Mouse (Mus musculus) limb, embryonic 10.5 days (tissue): Measurements from ENCODE around the gene Zfp319. TPM values are rescaled to one million over a fixed set of nuclear protein-coding genes. Genes with fewer than 3 reads are reported as not detected.

Source experiments
- DNase-seq: peaks from one replicate; pipeline ENCODE4 v3.0.0-alpha.2; 2017; ENCODE audit warnings: low spot score
- H3K27ac ChIP-seq: fragments of 300-500 bp; sonication (generic); 2 replicates; pipeline ENCODE4 v1.5.1; 2016; ENCODE audit warnings: mild to moderate bottlenecking
- H3K27me3 ChIP-seq: fragments of 300-500 bp; sonication (generic); 2 replicates; pipeline ENCODE4 v1.6.1; 2016; ENCODE audit warnings: low read depth, mild to moderate bottlenecking; ENCODE audit not compliant: poor library complexity, severe bottlenecking
- H3K36me3 ChIP-seq: fragments of 300-500 bp; sonication (generic); 2 replicates; pipeline ENCODE4 v1.6.1; 2016; ENCODE audit warnings: mild to moderate bottlenecking, moderate library complexity
- H3K4me1 ChIP-seq: fragments of 300-500 bp; sonication (generic); 2 replicates; pipeline ENCODE4 v1.6.1; 2016
- H3K4me3 ChIP-seq: fragments of 300-500 bp; sonication (generic); 2 replicates; pipeline ENCODE4 v1.5.1; 2016; ENCODE audit warnings: mild to moderate bottlenecking, moderate library complexity
- H3K9me3 ChIP-seq: fragments of 300-500 bp; sonication (generic); replicated peaks from 2 replicates; pipeline ENCODE4 v1.6.1; 2016; ENCODE audit warnings: mild to moderate bottlenecking
- WGBS: fragments of 180-500 bp; shearing (Covaris S2); methylation state at CpG from one replicate; pipeline ENCODE4 v1.1.7; 2016; 5-methylcytosine and 5-hydroxymethylcytosine counted together
- polyA plus RNA-seq: library from polyadenylated mRNA; unstranded; fragments of >200 nt; fragmentation: Nextera tagmentation; extraction: Ambion mirVana; gene quantifications from 2 replicates; pipeline ENCODE4 v1.2.1, GENCODE M21; 2016

Zfp319 gene
- polyA plus RNA-seq, 1 experiment from 2014 or later, result 11.5 TPM

DNA sequence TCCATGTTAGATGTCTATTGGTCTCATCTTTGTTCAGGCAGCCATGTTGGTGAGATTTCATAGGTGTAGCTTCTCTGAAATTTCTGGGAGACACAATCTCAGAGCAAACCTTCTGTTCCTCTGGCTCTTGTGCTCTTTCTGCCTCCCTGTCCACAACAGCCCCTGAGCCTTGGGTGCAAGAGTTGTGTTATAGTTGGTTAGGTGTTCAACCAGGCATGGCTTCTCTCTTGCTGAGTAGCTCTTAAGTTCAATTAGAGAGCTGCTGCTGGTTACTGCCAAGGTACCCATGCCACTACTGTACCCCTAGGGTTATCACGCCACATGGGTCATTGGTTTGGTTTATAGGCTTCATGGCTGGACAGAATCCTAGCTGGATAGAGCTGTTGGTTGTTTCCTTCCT, 16.4 kb downstream of the Zfp319 start:
- 93% methylated on average over 1 of the region's 1 CpGs for WGBS
- no peaks in the 10 kb centered on the region for H3K9me3 ChIP-seq
- peaks cover 20% of the 10 kb centered on the region for H3K27me3 ChIP-seq
- peaks cover 8% of the 10 kb centered on the region for H3K4me1 ChIP-seq
- no peak for DNase-seq
- no peak overlapping the region for H3K27ac ChIP-seq
- H3K4me3 ChIP-seq, result no peak overlapping the region
- no peaks in the 10 kb centered on the region for H3K36me3 ChIP-seq

DNA sequence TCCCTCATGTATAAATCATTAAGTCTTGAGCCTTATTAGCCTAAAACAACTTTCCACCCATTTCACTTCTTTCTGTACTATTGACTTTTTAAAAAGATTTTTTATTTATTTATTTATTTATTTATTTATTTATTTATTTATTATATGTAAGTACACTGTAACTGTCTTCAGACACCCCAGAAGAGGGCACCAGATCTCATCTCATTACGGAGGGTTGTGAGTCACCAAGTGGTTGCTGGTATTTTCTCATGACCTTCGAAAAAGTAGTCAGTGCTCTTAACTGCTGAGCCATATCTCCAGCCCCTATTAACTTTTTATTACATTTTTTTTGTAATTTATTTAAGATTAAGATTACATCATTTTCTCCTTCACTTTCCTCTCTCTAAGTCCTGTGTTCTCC, 17.0 kb downstream of the Zfp319 start:
- Histone ChIP-seq H3K4me1 (peaks cover 1% of the 10 kb centered on the region), H3K27ac (no peak overlapping the region), H3K27me3 (peaks cover 14% of the 10 kb centered on the region), H3K36me3 (no peaks in the 10 kb centered on the region), H3K9me3 (no peaks in the 10 kb centered on the region), H3K4me3 (no peak overlapping the region)
- DNase-seq, result no peak
- 78% methylated on average over 2 of the region's 2 CpGs for WGBS

DNA sequence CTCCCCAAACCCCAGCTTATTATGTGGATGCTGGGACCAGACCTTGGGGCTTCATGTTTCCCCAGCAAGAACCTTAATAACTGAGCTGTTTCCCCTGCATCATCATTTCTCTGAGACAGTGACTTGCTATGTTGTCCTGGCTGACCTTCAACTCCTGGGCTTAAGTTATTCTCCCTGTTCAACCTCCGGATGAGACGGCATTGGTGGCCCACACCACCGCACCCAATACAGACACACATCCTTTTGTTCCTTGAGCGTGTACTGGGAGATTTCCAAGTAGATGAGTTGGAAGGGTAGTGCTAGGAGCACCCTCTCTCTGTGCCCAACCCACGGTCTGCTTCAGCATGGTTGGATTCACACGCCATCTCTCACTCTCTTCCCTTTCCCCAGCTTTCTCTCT, 17.9 kb downstream of the Zfp319 start:
- 91% methylated on average over 6 of the region's 6 CpGs for WGBS
- no peak for DNase-seq
- Histone ChIP-seq H3K9me3 (no peaks in the 10 kb centered on the region), H3K27ac (no peak overlapping the region), H3K27me3 (peaks cover 6% of the 10 kb centered on the region; the same call in 1 of the 2 replicates), H3K36me3 (no peaks in the 10 kb centered on the region), H3K4me1 (no peaks in the 10 kb centered on the region), H3K4me3 (no peak overlapping the region)

DNA sequence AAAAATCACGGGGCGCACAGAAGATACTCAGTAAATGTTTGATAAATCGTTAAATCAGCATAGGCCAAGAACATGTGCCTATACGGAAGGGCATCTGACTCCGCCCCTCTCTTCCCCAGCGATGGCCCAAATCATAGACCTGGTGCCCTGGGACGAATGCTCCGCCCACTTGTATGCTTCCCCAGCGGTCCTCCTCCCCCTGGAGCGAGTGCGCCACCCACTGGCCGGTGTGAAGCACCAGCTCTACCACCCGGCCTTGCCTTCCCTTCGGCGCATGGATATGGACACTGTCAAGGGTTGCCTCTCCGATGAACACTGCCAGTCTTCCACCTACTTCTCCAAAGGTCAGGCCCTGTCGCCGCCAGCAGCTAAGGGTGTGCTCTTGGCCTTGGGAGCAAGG, 18.9 kb downstream of the Zfp319 start:
- DNase-seq, result peak; percentile 37
- no peak overlapping the region for H3K4me3 ChIP-seq
- 70% methylated on average over 18 of the region's 18 CpGs for WGBS
- no peaks in the 10 kb centered on the region for H3K27me3 ChIP-seq
- H3K36me3 ChIP-seq, result no peaks in the 10 kb centered on the region
- no peaks in the 10 kb centered on the region for H3K4me1 ChIP-seq
- no peaks in the 10 kb centered on the region for H3K9me3 ChIP-seq
- H3K27ac ChIP-seq, result no peak overlapping the region

DNA sequence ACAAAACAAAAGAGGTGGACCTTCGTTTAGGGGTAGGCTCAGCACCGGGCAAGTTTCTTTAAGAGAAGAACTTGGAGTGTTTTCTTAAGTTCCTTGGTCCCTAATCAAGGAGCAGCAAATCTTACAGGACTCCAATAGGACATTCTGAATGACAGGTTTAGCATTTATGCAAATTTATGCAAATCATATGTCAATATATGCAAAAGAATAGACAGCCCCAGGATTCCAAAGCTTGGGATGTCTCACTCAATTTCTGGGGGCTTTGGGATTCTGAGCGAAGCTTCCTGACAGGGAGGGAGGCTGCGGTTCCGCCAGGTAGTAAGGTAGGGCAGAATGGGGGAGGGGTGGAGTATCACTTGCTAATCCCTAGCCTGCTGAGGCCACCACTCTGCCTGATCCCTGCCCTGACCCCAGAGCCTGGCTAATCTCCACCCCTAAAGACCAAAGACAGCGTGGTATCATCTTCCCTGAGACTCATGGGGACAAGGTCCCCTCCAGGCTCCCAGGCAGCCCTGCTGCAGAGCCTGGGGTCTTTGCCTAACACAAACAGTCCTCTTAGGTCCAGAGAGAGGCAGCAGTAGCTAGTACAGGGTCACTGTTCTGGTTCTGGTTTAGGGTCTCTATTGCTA, 21.3 kb downstream of the Zfp319 start, which contains the start of gene Tepp:
TSS of gene Tepp (plus strand) at position 225 of the 629 bp plus-strand sequence.
- Histone ChIP-seq H3K36me3 (no peaks in the 10 kb centered on the region), H3K27me3 (no peaks in the 10 kb centered on the region), H3K27ac (no peak within 1 kb of the TSS), H3K4me3 (no peak within 1 kb of the TSS), H3K4me1 (peaks cover 6% of the 10 kb centered on the region; the same call in 1 of the 2 replicates), H3K9me3 (no peaks in the 10 kb centered on the region)
- DNase-seq, result no peak
- 24% methylated on average over 6 of the region's 6 CpGs for WGBS

DNA sequence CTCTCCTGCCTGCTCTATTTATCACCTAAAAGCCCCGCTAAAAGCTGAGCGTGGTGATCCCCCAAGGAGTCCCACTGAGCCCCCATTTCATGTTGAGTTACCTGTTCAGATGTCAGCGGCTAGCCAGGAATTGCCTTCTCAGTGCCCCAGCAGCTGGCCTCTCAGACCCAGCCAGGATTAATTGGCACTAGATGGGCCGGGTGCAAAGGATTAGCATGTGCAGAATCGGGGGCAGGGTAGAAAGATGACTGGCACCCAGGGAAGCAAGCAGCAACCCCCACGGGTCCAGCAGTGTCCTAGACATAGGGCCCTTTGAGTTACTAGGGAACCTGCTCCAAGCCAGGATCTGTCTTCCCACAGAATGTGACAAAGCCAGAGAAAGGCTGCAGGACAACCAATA, 25.3 kb downstream of the Zfp319 start, which contains the start of gene Cngb1:
TSS of gene Cngb1 (minus strand) at position 155 of the 400 bp plus-strand sequence.
- Histone ChIP-seq H3K4me3 (no peak within 1 kb of the TSS), H3K27me3 (no peaks in the 10 kb centered on the region), H3K27ac (no peak within 1 kb of the TSS), H3K4me1 (peaks cover 6% of the 10 kb centered on the region; the same call in 1 of the 2 replicates), H3K36me3 (no peaks in the 10 kb centered on the region), H3K9me3 (no peaks in the 10 kb centered on the region)
- 51% methylated on average over 6 of the region's 6 CpGs for WGBS
- no peak for DNase-seq

DNA sequence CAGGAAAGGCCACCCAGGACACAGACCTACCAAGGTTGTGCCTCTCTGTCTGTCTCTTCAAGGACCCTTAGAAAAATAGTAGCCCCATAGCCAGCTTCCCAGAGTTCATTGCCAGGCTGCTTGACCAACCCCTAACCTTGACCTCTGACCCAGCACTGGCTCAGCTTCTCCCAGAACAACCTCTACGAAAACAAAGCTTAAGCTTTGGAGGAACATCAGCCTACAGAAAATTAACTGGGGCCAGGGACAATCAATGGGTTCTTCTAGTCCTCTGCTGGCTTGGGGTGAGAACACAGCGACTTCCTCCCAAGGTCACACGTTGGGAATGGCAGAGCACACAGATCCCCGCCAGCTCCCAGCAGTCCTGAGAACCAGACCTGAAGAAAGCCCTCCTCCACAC, 26.2 kb downstream of the Zfp319 start:
- 69% methylated on average over 4 of the region's 4 CpGs for WGBS

DNA sequence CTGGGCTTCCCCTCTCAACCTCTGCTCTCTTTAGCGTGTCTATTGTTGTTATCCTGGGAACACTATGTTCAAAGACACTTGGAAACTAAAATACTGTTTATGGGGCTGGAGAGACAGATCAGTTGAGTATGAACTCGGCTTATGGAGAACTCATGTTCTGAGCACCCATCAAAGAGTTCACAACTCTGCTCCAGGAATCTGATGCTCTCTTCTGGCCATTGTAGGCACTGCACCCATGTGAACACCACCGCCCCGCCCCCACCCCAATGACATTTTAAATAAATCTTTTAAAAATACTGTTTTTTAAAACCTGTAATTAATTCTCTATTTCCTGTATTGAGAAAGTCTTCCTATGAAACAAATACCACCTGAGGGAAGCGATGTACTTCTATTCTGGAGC, 29.3 kb downstream of the Zfp319 start:
- Histone ChIP-seq H3K27me3 (no peaks in the 10 kb centered on the region), H3K4me3 (no peak overlapping the region), H3K9me3 (no peaks in the 10 kb centered on the region), H3K27ac (no peak overlapping the region), H3K4me1 (peaks cover 6% of the 10 kb centered on the region; the same call in 1 of the 2 replicates), H3K36me3 (no peaks in the 10 kb centered on the region)
- DNase-seq, result no peak
- WGBS, result 24% methylated on average over 5 of the region's 5 CpGs

More for the DNA sequence above, 26.2 kb downstream of the Zfp319 start:
- no peak overlapping the region for H3K27ac ChIP-seq
- no peak for DNase-seq
- peaks cover 6% of the 10 kb centered on the region; the same call in 1 of the 2 replicates for H3K4me1 ChIP-seq
- no peak overlapping the region for H3K4me3 ChIP-seq
- H3K9me3 ChIP-seq, result no peaks in the 10 kb centered on the region
- H3K27me3 ChIP-seq, result no peaks in the 10 kb centered on the region
- H3K36me3 ChIP-seq, result no peaks in the 10 kb centered on the region

DNA sequence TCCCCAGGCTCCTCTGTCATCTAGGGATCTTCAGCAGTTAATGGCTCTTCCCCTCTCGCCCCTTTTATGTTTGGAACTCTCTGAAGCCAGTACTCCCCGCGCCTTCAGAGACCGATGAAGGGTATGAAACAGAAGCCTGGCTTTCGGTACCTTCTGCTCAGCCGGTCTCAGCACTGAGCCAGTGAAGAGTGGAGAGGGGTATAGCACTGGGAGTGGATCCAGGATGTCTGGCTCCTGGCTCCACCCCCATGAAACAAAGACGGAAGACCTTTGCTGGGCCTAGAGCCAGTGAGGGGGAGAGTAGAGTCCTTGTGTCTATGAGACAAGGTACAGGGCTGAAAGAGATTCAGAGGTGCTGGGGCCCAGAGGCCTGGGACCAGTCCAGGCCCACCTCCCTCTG, 37.9 kb downstream of the Zfp319 start:
- Histone ChIP-seq H3K27me3 (no peaks in the 10 kb centered on the region), H3K4me1 (peaks cover 7% of the 10 kb centered on the region; the same call in 1 of the 2 replicates), H3K4me3 (no peak overlapping the region), H3K36me3 (no peaks in the 10 kb centered on the region), H3K9me3 (no peaks in the 10 kb centered on the region), H3K27ac (no peak overlapping the region)
- DNase-seq, result no peak
- 77% methylated on average over 7 of the region's 7 CpGs for WGBS

DNA sequence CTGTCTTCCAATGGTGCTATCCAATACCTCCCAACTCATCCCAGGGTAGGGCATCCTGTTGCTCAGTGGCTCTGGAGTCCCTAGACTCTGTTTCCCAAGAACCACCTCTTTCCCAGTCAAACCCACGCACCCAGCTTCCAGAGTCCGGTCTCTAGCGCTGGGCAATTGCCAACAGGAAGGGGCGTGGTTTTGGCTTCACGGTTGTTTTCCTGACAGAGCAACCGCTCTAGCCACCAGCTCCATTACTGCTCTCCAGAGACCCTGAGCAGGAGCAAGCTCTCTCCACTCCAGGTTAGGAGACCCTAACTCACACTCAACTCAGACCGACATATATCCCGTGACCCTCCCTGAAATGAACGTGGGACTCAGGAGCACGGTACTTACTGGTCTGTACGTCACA, 38.6 kb downstream of the Zfp319 start:
- H3K4me1 ChIP-seq, result peaks cover 7% of the 10 kb centered on the region; the same call in 1 of the 2 replicates
- 81% methylated on average over 11 of the region's 11 CpGs for WGBS
- no peaks in the 10 kb centered on the region for H3K36me3 ChIP-seq
- no peaks in the 10 kb centered on the region for H3K9me3 ChIP-seq
- H3K27me3 ChIP-seq, result no peaks in the 10 kb centered on the region
- H3K4me3 ChIP-seq, result no peak overlapping the region
- DNase-seq, result no peak
- no peak overlapping the region; the same call in 1 of the 2 replicates for H3K27ac ChIP-seq

DNA sequence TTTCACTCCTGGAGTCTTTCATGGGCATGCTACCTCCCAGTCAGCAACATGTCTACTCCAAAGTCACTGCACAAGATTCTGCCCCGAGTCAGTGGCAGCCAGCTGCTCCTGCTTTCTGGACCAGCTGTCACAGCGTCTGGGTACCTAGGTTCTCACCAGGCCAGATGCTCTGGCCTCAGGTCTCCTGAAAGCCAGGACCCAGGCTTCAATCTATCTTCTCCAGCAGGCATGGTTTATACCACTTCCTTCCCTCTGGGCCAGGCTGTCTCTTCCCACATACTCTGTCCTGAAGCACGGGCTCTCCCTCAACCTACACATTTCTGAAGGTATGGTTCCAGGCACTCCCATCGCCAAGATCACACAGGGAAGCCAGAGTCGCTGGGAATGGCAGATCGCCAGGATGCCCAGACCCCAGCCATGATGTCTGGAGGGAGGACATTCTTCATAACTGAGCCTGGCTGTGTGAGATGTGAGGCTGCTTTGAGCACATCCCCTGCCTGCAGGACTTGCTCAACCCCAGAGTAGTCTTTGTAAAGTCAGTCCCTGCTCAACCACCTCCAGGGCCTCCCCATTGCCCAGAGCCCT, 42.6 kb downstream of the Zfp319 start:
- H3K27me3 ChIP-seq, result no peaks in the 10 kb centered on the region
- H3K9me3 ChIP-seq, result no peaks in the 10 kb centered on the region
- WGBS, result 76% methylated on average over 6 of the region's 6 CpGs
- no peak overlapping the region for H3K27ac ChIP-seq
- H3K4me3 ChIP-seq, result no peak overlapping the region
- no peaks in the 10 kb centered on the region for H3K36me3 ChIP-seq
- peaks cover 7% of the 10 kb centered on the region; the same call in 1 of the 2 replicates for H3K4me1 ChIP-seq
- DNase-seq, result no peak

DNA sequence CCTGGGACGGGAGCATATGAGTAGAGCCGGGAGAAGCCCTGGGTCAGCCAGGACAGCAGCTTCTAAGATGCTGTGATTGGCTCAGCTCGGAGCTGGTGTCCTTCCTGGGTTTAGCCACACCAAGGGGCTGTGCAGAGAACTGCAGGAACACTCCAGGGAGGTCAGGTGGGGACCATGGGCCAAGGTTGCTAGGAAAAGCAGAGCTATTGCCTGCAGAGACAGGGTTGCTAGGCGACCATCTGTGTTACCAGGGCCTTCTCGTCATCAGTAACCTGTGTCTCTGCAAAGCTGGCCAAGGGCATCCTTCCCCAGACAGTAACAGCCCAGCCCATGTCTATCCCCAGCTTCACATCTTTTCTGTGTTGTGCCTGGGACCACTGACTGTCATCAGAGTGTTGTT, 50.3 kb downstream of the Zfp319 start:
- Histone ChIP-seq H3K4me1 (no peaks in the 10 kb centered on the region), H3K4me3 (no peak overlapping the region), H3K9me3 (no peaks in the 10 kb centered on the region), H3K27ac (no peak overlapping the region), H3K36me3 (no peaks in the 10 kb centered on the region), H3K27me3 (no peaks in the 10 kb centered on the region)
- WGBS, result 80% methylated on average over 5 of the region's 5 CpGs
- DNase-seq, result no peak
